Mouse (Mus musculus): Measurements from ENCODE around the gene Copb1.

Gene Copb1

GRCm38 (mm10) chr7:114253885-114254833, at the start of gene Copb1:
TSS of gene Copb1 (minus strand) at chr7:114254711.
- peak; percentile 73 to 86 for DNase-seq (ENCODE audit: low read depth in 2 of 2, low spot score in 2 of 2)

- peak; percentile 32 to 59 for DNase-seq (ENCODE audit: low read depth in 2 of 2, low spot score in 2 of 2)
These were observed 46.8 kb upstream of the Copb1 start for GRCm38 (mm10) chr7:114301293-114301782.

- no peak for DNase-seq (ENCODE audit: low read depth in 2 of 2, low spot score in 2 of 2)
These were observed 46.3 kb upstream of the Copb1 start for GRCm38 (mm10) chr7:114300782-114301181.

- DNase-seq (ENCODE audit: low read depth in 2 of 2, low spot score in 2 of 2): no peak
These were observed 44.7 kb upstream of the Copb1 start for GRCm38 (mm10) chr7:114299247-114299646.

- DNase-seq (ENCODE audit: low read depth in 2 of 2, low spot score in 2 of 2): no peak
These were observed 40.2 kb upstream of the Copb1 start for GRCm38 (mm10) chr7:114294698-114295097.

- no peak for DNase-seq (ENCODE audit: low read depth in 2 of 2, low spot score in 2 of 2)
These were observed 39.4 kb upstream of the Copb1 start for GRCm38 (mm10) chr7:114293903-114294302.

GRCm38 (mm10) chr7:114292501-114292971, 38.0 kb upstream of the Copb1 start:
- no peak for DNase-seq (ENCODE audit: low read depth in 2 of 2, low spot score in 2 of 2)

GRCm38 (mm10) chr7:114291461-114292335, 37.2 kb upstream of the Copb1 start:
- no peak for DNase-seq (ENCODE audit: low read depth in 2 of 2, low spot score in 2 of 2)

GRCm38 (mm10) chr7:114290078-114290506, 35.6 kb upstream of the Copb1 start:
- DNase-seq (ENCODE audit: low read depth in 2 of 2, low spot score in 2 of 2): no peak

GRCm38 (mm10) chr7:114284296-114284910, 29.9 kb upstream of the Copb1 start:
- DNase-seq (ENCODE audit: low read depth in 2 of 2, low spot score in 2 of 2): no peak

GRCm38 (mm10) chr7:114283006-114283405, 28.5 kb upstream of the Copb1 start:
- DNase-seq (ENCODE audit: low read depth in 2 of 2, low spot score in 2 of 2): no peak

- peak; percentile 44 to 74 for DNase-seq (ENCODE audit: low read depth in 2 of 2, low spot score in 2 of 2)
These were observed 27.2 kb upstream of the Copb1 start for GRCm38 (mm10) chr7:114281671-114282070.

- peak; percentile 89 to 92 for DNase-seq (ENCODE audit: low read depth in 2 of 2, low spot score in 2 of 2)
These were observed 21.7 kb upstream of the Copb1 start, which contains the start of gene Psma1 for GRCm38 (mm10) chr7:114276005-114276752. TSS of gene Psma1 (minus strand) at chr7:114276118.

- DNase-seq (ENCODE audit: low read depth in 2 of 2, low spot score in 2 of 2): peak in 1 of 2 experiments; percentile 37
These were observed 21.0 kb upstream of the Copb1 start for GRCm38 (mm10) chr7:114275372-114276004.

GRCm38 (mm10) chr7:114268446-114268845, 13.9 kb upstream of the Copb1 start:
- no peak for DNase-seq (ENCODE audit: low read depth in 2 of 2, low spot score in 2 of 2)

- no peak for DNase-seq (ENCODE audit: low read depth in 2 of 2, low spot score in 2 of 2)
These were observed 2.8 kb downstream of the Copb1 start for GRCm38 (mm10) chr7:114251684-114252083.

- DNase-seq (ENCODE audit: low read depth in 2 of 2, low spot score in 2 of 2): no peak
These were observed 20.5 kb downstream of the Copb1 start for GRCm38 (mm10) chr7:114233980-114234379.

GRCm38 (mm10) chr7:114232982-114233381, 21.5 kb downstream of the Copb1 start:
- DNase-seq (ENCODE audit: low read depth in 2 of 2, low spot score in 2 of 2): no peak

- DNase-seq (ENCODE audit: low read depth in 2 of 2, low spot score in 2 of 2): no peak
These were observed 22.7 kb downstream of the Copb1 start for GRCm38 (mm10) chr7:114231857-114232256.

GRCm38 (mm10) chr7:114226521-114226920, 28.0 kb downstream of the Copb1 start:
- no peak for DNase-seq (ENCODE audit: low read depth in 2 of 2, low spot score in 2 of 2)

Measured in CD8-positive naive resting alpha-beta T cell, adult 2 months (primary cell).